Mouse (Mus musculus) left cerebral cortex, adult 6 months (tissue): ENCODE data around the gene D16Ertd472e. TPM values are rescaled to one million over a fixed set of nuclear protein-coding genes. Genes with fewer than 3 reads are reported as not detected.

ENCODE experiments used
- long read RNA-seq, 2 experiments: library from polyadenylated mRNA; unstranded; transcript quantifications; one replicate each; pipeline ENCODE4 v2.0.0; 2019 to 2020
- polyA plus RNA-seq: library from polyadenylated mRNA; unstranded; fragments of <200 nt; fragmentation: Nextera tagmentation; gene quantifications from 2 replicates; pipeline ENCODE4 v1.2.3, GENCODE M21; 2021

The D16Ertd472e gene
- 6.6 TPM in 2 replicates for polyA plus RNA-seq
- long read RNA-seq, experiment 1, full-length matches to known transcripts, result 24 of 27 reads
- long read RNA-seq, experiment 1, partial matches to known transcripts, result 1 of 27 reads
- long read RNA-seq, experiment 1, other reads (novel, unspliced or antisense), result 2 of 27 reads
- long read RNA-seq, experiment 2, full-length matches to known transcripts, result 4 of 9 reads
- long read RNA-seq, experiment 2, partial matches to known transcripts, result 3 of 9 reads
- long read RNA-seq, experiment 2, other reads (novel, unspliced or antisense), result 2 of 9 reads

DNA sequence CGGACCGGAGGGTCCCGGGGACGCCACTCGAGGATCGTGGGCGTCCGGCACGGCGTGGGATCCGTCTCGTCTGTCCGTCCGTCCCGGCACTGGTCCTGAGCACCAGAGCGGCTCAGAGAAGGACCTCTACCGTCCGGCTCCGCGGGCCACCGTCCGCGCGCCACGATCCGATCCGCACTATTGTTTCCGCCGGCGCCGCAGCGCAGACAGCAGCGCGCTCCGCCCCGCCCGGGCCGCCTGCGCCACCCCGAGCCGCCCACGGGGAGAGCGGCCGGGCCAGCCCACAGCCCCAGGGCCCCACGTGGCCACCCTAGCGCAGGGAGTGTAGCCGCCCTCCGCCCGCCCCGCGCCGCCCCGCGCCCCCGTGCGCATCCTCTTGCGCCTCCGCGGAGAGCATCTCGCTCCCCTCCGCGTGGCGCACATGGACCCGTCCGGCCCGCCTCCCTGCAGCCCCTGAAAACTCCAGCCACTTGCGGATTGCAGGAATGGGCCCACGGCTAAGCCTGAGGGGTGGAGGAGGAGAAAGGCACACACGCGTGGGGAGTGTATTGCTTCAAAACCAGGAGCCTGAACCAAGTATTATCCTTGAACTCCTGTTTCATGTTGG is at the start of gene D16Ertd472e:
TSS of gene D16Ertd472e (minus strand) at position 231 of the 607 bp plus-strand sequence.

Other genes starting within 250 kb of the D16Ertd472e start
- 12.1 and 50.8 TPM in 2 replicates for gene Btg3, start 199.5 kb downstream of the D16Ertd472e start, polyA plus RNA-seq